Mouse (Mus musculus) spleen, postnatal 4 days (tissue): ENCODE data around the gene Txnrd3.

Experiments
- DNase-seq, 2 experiments: peaks; one replicate each; pipeline ENCODE4 v3.0.0; 2022; ENCODE audit warnings: low spot score in 2 of 2

Txnrd3 gene

GRCm38 (mm10) chr6:89643798-89644270, at the start of gene Txnrd3:
Gene Txnrd3 (plus strand): TSS chr6:89643988.
- DNase-seq, result peak; percentile 90 to 93

GRCm38 (mm10) chr6:89595018-89595776, 48.6 kb upstream of the Txnrd3 start, which contains the start of gene Chchd6:
Gene Chchd6 (minus strand): TSS chr6:89595652.
- peak; percentile 83 to 91 for DNase-seq

GRCm38 (mm10) chr6:89595777-89596146, 48.0 kb upstream of the Txnrd3 start:
- DNase-seq, result no peak

GRCm38 (mm10) chr6:89596510-89596909, 47.3 kb upstream of the Txnrd3 start:
- DNase-seq, result no peak

- no peak for DNase-seq
Observed at GRCm38 (mm10) chr6:89606096-89606495, 37.7 kb upstream of the Txnrd3 start.

GRCm38 (mm10) chr6:89607999-89608398, 35.8 kb upstream of the Txnrd3 start:
- DNase-seq, result peak in 1 of 2 experiments; percentile 70

- DNase-seq, result no peak
Observed at GRCm38 (mm10) chr6:89613336-89614106, 30.3 kb upstream of the Txnrd3 start.

- DNase-seq, result no peak
Observed at GRCm38 (mm10) chr6:89614107-89614471, 29.7 kb upstream of the Txnrd3 start.

- DNase-seq, result no peak
Observed at GRCm38 (mm10) chr6:89614596-89615372, 29.0 kb upstream of the Txnrd3 start.

GRCm38 (mm10) chr6:89615373-89615755, 28.4 kb upstream of the Txnrd3 start:
- peak in 1 of 2 experiments; percentile 45 for DNase-seq

GRCm38 (mm10) chr6:89622647-89623046, 21.1 kb upstream of the Txnrd3 start:
- no peak for DNase-seq

- DNase-seq, result no peak
Observed at GRCm38 (mm10) chr6:89628045-89628785, 15.6 kb upstream of the Txnrd3 start.

- DNase-seq, result peak; percentile 61 to 84
Observed at GRCm38 (mm10) chr6:89631809-89632562, 11.8 kb upstream of the Txnrd3 start.

- no peak for DNase-seq
Observed at GRCm38 (mm10) chr6:89633115-89633514, 10.7 kb upstream of the Txnrd3 start.

- no peak for DNase-seq
Observed at GRCm38 (mm10) chr6:89634400-89634799, 9.4 kb upstream of the Txnrd3 start.

- DNase-seq, result no peak
Observed at GRCm38 (mm10) chr6:89637977-89638376, 5.8 kb upstream of the Txnrd3 start.

- DNase-seq, result peak; percentile 49 to 78
Observed at GRCm38 (mm10) chr6:89639025-89639424, 4.8 kb upstream of the Txnrd3 start.

- DNase-seq, result peak; percentile 88 to 90
Observed at GRCm38 (mm10) chr6:89644271-89645075, 685 bp downstream of the Txnrd3 start.

GRCm38 (mm10) chr6:89649897-89650296, 6.1 kb downstream of the Txnrd3 start:
- no peak for DNase-seq

GRCm38 (mm10) chr6:89651770-89652169, 8.0 kb downstream of the Txnrd3 start:
- DNase-seq, result no peak
